Comparison of ENCODE assay signal across 14 mouse cellular contexts in the genomic region with DNA sequence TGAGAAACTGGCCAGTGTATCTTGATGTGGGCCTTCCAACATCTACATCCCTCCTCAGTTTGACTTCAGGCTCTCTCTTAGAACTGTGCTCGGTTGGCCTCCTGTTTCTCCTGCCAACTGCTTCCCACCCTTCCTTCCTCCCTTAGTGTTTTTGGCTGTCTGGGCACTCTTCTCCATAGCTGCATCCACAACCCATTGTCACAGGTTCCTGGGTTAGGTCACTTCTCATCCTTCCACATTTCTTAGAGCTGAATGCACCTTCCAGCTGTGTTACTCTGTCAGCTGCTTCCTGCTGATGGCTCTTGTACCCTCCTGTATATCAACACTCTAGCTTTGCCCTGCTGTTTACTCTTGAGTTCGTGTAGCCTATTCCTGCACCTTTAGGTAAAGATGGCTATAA.
A peak's percentile ranks its signal among the peaks of the same experiment; 100 is the strongest.
DNase-seq lines count a peak whose midpoint lies in the region; ATAC-seq lines count a peak whose summit lies in the region.
"Had no signal": no experiment of that assay in that cellular context is flagged by ENCODE, and none has a peak within 500 bp of the region (broad histone marks: within the 10 kb centered on the region; RNA-seq: fewer than 3 reads in every experiment).

No protein-coding gene starts in this region.

- 0 out of 2 replicates have a peak, but pooled peaks have one; percentile 39 for ATAC-seq in kidney, embryonic 16.5 days (ENCODE audit: low FRiP score, low TSS enrichment)
- ATAC-seq: intestine, postnatal 0 days had no signal

- H3K9ac ChIP-seq in kidney, embryonic 16.5 days (replicated peaks; ENCODE audit: low read length) = no peak overlapping the region
- H3K9ac ChIP-seq: embryonic facial prominence, embryonic 13.5 days; hindbrain, embryonic 12.5 days; limb, embryonic 15.5 days had no signal

- H3K27me3 ChIP-seq in heart, embryonic 10.5 days (ENCODE audit: insufficient read depth, poor library complexity, severe bottlenecking) = no peaks in the 10 kb centered on the region
- no peaks in the 10 kb centered on the region for H3K27me3 ChIP-seq in kidney, embryonic 16.5 days (ENCODE audit: insufficient read depth, low read length)
- H3K27me3 ChIP-seq: CH12.LX; embryonic facial prominence, embryonic 13.5 days; hindbrain, embryonic 12.5 days; limb, embryonic 15.5 days had no signal

- no peak overlapping the region for H3K27ac ChIP-seq in heart, embryonic 10.5 days
- H3K27ac ChIP-seq in kidney, embryonic 16.5 days (ENCODE audit: low read length) = no peak overlapping the region
- H3K27ac ChIP-seq: embryonic facial prominence, embryonic 13.5 days; hindbrain, embryonic 12.5 days; limb, embryonic 15.5 days had no signal

- no peaks in the 10 kb centered on the region for H3K36me3 ChIP-seq in heart, embryonic 10.5 days
- H3K36me3 ChIP-seq in kidney, embryonic 16.5 days (ENCODE audit: insufficient read depth, low read length) = no peaks in the 10 kb centered on the region
- H3K36me3 ChIP-seq: embryonic facial prominence, embryonic 13.5 days; hindbrain, embryonic 12.5 days; limb, embryonic 15.5 days had no signal

- WGBS in heart, embryonic 10.5 days = 62% methylated on average over 2 of the region's 2 CpGs
- 62% methylated on average over 2 of the region's 2 CpGs for WGBS in kidney, embryonic 16.5 days

- no peak overlapping the region for H3K4me3 ChIP-seq in heart, embryonic 10.5 days
- H3K4me3 ChIP-seq in kidney, embryonic 16.5 days (ENCODE audit: low read length) = no peak overlapping the region
- H3K4me3 ChIP-seq: embryonic facial prominence, embryonic 13.5 days; hindbrain, embryonic 12.5 days; limb, embryonic 15.5 days had no signal

- H3K9me3 ChIP-seq in heart, embryonic 10.5 days = no peaks in the 10 kb centered on the region
- no peaks in the 10 kb centered on the region for H3K9me3 ChIP-seq in kidney, embryonic 16.5 days (ENCODE audit: low read length)
- H3K9me3 ChIP-seq: embryonic facial prominence, embryonic 13.5 days; hindbrain, embryonic 12.5 days; limb, embryonic 15.5 days had no signal

- intact Hi-C loops in heart, postnatal 10 days (cut with DNase I) = loop anchor here (5.0 kb wide), 1 partner anchor 62 kb away; no protein-coding TSS in a partner anchor

- H3K4me2 ChIP-seq in kidney, embryonic 16.5 days (replicated peaks; ENCODE audit: low read depth, low read length) = no peak overlapping the region
- H3K4me2 ChIP-seq: embryonic facial prominence, embryonic 13.5 days; hindbrain, embryonic 12.5 days; limb, embryonic 15.5 days had no signal

- peak; percentile 70 for DNase-seq in heart, adult 8-10 months (ENCODE audit: low spot score)
- DNase-seq in heart, embryonic 10.5 days (ENCODE audit: low spot score) = no peak
- DNase-seq in heart, postnatal 10 days = peak; percentile 41 to 55
- peak; percentile 44 for DNase-seq in lung, postnatal 14 days
- DNase-seq in cerebellum, postnatal 14 days = no peak
- no peak for DNase-seq in spleen, postnatal 4 days (ENCODE audit: low spot score in 2 of 2)
- DNase-seq: cerebellum, postnatal 36 days; right cerebral cortex, postnatal 14 days had no signal

- no peaks in the 10 kb centered on the region for H3K4me1 ChIP-seq in heart, embryonic 10.5 days
- no peaks in the 10 kb centered on the region for H3K4me1 ChIP-seq in kidney, embryonic 16.5 days (ENCODE audit: insufficient read depth, low read length)
- H3K4me1 ChIP-seq: hindbrain, embryonic 12.5 days; limb, embryonic 15.5 days had no signal

Comparison
In these comparisons a context has a peak if more than half of its experiments do, and no peak if none do; other contexts are left out.
1. DNase-seq: peak in heart, adult 8-10 months (single experiment), heart, postnatal 10 days (2 of 2) and lung, postnatal 14 days (single experiment); none in heart, embryonic 10.5 days (single experiment), cerebellum, postnatal 14 days (0 of 2) and spleen, postnatal 4 days (0 of 2).